Mouse (Mus musculus) adrenal gland, postnatal 10 days (tissue): ENCODE results near the gene Smyd3. TPM values are rescaled to one million over a fixed set of nuclear protein-coding genes. Genes with fewer than 3 reads are reported as not detected.
A peak's percentile ranks its signal among the peaks of the same experiment; 100 is the strongest.
"Not testable (repeated sequence)": the region's sequence is repeated elsewhere in the genome, so short reads cannot be mapped to it uniquely, and the experiment has no call there.

Source experiments
- DNase-seq: peaks from one replicate; pipeline ENCODE4 v3.0.0; 2021; ENCODE audit warnings: mixed read lengths
- total RNA-seq, 2 experiments: library from RNA; stranded (reverse); gene quantifications; 2 replicates each; pipeline ENCODE4 v1.2.3; 2021

Smyd3 gene
- total RNA-seq, 2 experiments from 2014 or later = 6.0 to 8.0 TPM

GRCm38 (mm10) chr1:179164219-179164618, 353.6 kb downstream of the Smyd3 start:
- DNase-seq = not testable (repeated sequence)

DNA sequence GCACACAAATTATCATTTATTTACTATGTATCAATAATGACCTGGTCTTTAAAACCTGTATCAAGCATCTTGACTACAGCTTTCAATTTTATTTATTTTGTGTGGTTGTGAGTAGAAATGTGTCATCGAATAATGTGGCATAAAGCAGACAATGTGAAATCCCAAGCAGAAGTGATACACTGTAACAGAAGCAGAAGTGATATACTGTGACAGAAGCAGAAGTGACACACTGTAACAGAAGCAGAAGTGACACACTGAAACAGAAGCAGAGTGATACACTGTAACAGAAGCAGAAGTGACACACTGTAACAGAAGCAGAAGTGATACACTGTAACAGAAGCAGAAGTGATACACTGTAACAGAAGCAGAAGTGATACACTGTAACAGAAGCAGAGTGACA, 355.1 kb downstream of the Smyd3 start:
- not testable (repeated sequence) for DNase-seq

GRCm38 (mm10) chr1:179161947-179162346, 355.9 kb downstream of the Smyd3 start:
- DNase-seq = no peak

- DNase-seq = no peak
Measured at GRCm38 (mm10) chr1:179160697-179161096, 357.1 kb downstream of the Smyd3 start.

DNA sequence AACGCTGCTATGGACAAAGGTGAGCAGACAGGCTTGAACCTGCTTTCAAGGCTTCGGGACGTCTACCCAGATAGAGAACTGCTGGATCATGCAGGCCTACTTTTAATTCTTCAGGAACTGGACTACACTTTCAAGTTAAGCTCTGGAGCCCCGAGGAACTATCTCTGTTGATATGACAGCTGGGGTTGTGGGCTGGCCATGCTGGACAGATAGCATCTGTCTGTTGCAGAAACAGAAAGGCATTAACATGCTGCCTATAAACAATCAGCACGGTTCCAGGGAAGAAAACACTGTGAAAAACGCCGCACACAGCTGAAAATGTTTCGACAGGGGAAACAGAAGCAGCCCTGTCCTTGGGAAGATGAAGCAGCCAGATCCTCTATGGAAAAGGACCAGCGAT, 365.5 kb downstream of the Smyd3 start:
- no peak for DNase-seq

DNA sequence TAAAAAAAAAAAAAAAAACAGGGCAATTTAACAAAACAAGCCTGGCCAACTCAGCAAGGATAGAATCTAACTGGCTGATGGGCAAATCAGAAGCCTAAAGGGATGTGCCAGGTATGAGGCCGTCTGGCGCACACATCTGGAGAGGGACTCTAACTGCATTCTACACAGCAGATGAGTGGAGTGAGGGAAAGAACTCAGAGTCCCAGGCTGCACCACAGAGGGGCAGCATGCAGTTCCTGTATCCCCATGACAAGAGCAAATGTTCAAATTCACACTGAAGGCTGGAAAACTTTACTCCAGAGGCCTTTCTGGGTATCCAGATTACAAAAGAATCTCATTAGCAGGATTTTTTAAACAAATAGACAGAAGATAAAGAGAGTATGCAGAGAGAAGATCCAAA, 366.6 kb downstream of the Smyd3 start:
- DNase-seq = no peak

GRCm38 (mm10) chr1:179149468-179150140, 368.2 kb downstream of the Smyd3 start:
- no peak for DNase-seq

DNA sequence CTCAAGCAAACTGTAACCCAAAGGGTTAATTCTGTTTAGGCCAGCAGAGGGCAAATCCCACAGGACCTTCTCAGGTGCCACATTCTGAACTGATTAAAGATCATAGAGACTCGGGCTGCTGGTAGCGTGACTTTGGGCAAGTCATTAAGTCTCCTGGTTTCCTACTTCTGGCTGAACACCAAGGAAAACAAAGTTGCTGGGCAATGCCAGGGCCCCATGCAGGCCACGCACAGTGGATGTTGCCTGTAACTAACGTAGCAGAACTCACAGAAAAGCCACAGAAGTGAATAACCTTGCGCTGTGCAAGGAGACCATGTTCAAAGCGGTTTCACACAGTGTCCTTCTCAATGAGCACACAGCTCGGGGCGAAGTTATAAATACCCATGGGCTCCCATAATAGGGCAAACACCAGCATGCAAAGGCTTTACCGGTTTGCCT, 371.1 kb downstream of the Smyd3 start:
- peak; percentile 28 for DNase-seq

DNA sequence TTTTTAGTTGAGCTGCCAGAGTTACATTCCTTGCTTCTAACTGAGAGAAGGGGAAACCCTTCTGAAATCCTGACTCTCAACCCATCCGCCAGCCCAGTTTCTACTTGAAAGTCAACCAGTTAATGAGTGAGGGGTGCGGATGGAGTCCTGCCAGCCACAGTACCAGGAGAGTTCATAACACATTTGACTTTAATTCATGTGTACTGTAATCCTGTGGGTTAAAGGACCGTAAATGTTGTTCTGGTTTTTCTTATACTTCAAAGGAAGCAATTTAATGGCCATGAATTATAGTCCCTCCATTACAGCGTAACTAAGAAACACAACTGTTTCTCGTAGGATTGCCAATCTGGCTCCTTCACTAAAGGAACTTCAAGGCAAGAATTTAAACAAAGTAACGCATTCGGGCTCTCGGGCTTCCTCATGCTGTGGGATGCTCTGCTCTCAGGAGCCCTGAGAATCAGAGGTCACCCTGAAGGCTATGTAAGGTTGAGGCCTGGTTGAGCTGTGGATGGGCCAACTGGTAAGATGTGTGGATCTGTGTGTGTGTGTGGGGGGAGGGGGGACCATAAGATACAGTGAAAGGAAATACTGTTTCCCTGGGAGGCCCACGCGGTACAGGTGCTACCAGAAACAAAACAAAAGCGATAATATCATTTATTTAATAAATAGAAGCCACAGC, 374.5 kb downstream of the Smyd3 start:
- DNase-seq = no peak

DNA sequence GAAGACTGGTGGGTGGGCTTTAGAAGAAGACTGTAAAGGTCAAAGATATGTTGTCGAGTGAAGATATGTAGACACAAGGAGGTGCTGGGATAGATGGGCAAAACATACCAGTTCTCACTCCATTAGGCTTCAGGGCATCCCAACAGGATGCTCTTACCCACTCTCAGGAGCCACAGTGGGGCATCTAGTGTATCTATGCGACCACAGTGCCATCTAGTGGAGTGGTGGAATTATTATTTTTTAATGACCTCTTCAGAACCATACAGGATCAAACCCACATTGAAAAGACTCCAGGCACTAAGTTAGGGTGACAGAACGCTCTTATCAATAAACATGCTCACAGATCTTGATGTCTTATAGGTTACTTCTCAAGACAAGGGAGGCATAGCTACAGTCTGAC, 375.7 kb downstream of the Smyd3 start:
- DNase-seq = peak; percentile 72

DNA sequence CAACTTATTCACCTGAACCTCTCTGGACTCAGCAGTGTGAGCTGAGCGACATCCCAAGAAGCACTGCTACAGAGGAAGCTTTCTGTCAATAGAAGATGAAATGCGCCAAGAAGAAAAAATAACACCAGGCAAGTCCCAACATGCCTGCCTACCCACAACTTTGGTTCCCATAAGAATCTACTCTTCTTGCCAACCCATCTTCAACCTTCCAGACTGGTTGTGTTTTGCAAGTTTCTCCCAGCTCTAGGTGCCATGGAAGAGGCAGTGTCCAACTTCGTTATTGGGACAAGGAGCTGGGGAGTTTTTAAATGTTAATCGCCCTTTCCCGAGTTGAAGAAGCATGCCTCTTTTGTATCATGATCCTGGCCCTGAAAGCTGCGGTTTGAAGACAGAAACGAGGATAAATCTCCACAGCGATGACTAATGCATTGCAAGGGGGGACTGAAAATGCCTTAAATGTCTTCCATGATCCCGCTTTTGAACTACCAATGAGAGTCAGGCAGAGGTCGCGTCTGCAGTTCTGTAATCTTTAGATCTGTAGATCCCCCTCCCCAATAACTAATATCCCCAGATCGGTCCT, 376.7 kb downstream of the Smyd3 start:
- DNase-seq = no peak

- DNase-seq = no peak
Measured at GRCm38 (mm10) chr1:179137145-179137477, 380.7 kb downstream of the Smyd3 start.

DNA sequence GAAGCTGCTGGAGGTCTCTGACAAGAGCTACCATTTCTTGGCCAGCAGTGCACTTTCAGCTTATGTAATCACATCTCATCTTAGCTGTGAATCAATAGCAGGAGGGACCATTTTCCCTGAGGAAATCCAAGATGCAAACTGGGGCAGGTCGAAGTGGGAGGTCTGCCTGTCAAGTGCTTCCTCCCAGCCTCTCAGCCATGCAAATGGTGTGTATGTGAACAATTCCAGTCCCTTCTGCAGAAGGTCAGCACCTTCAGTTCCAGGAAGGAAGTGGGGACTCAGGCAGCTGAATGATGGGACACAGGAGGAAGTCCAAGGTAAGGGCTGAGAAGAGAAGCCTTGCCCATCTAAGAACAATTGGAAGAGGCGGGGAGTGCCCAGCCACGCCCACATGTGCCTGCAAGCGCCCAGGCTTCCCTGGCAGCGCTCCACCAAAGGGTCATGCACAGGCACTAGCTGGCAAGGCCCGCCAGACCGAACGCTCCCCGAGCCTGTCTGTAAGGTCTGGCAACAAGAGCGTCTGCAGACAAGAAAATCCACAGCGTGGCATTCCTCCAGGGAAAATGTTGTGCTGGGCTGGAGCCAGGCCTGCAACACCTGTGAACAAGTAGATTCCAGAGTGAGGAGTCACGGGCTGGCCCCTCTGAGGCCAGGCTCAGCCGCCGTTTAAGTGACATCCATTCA, 381.2 kb downstream of the Smyd3 start:
- peak; percentile 67 for DNase-seq

DNA sequence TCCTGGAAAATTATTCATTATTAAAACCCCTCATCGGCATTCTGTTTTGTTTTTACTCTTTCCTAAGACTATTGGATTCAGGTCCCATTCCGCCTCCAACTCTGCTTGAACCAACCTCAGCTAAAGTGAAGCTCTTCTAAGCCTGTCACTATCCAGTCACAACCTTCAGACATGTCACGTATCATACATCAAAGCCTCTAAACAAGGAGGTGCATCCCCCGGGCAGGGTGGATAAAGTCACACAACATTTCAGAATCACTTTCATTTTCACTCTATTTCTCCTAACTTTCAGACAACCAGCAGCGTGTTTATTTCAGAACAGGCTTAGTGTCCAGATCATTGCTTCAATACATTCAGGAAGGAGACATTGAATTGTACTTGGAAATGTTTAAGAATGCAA, 387.8 kb downstream of the Smyd3 start:
- no peak for DNase-seq

GRCm38 (mm10) chr1:179126287-179126686, 391.6 kb downstream of the Smyd3 start:
- DNase-seq = no peak

DNA sequence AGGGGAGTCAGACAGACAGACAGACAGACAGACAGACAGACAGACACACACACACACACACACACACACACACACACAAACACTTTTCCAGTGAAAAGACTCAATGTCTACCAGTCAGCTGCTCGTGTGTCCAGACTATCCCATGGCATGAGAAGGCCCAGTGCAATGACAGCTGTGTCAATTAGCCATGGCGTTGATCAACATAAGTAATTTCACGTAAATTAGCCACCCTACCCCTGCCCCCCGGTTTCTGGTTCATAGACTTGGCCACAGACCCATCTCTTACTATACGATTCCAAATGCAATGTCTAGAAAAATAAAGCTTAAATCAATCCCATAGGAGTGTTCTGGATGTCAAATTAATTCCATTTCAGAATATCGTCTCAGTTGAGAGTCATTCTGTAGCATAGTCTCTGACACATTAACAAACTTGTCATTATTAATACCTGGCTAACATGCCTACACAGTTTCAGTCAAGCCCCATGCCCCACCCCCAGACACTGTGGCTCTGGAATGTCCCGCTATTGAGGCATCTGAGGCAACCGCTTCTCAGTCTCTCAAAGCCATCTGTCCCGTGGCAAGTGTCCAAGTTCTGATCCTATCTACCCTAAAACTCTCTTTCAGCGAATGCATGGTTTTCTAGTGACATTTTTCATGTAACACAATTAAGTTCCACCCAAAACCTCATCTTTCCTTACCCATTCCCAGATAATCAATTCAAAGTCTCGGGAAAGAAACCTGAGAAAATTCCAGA, 395.2 kb downstream of the Smyd3 start:
- no peak for DNase-seq

DNA sequence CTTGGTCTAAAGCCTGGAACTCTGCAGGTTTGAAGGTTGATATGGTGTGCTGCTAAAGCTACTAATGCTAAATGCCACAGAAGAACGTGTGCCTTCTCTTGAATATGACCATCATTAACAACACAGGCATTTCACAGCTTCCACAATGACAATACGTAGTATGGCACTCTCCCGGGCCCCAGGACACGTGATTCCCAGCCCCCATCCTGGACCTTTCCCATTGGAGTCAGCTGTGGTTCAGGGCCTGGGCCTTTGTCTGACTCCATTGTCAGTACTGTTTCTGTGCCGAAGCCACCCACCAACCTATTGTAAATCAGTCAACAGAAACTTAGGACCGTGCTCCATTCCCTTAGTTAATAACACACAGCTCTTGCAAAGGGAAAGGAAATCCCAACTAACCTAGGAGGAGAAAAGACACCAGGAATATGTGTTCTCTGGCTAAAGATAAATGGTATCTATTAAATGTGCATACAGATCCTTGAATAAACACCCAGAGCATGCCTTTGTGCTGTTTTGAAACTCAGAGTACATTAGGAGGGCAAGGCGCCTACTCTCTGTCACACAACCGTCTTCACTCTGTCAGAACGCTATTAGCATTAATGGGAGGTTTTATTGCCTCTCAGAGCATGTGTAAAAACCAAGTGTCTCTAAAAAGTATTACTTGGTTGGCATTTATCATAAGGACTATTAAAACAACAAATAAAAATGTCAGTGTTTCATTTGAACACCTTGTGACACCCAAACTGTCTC, 397.4 kb downstream of the Smyd3 start:
- DNase-seq = no peak

- DNase-seq = no peak
Measured at GRCm38 (mm10) chr1:179118673-179119072, 399.2 kb downstream of the Smyd3 start.

GRCm38 (mm10) chr1:179116729-179117663, 400.8 kb downstream of the Smyd3 start:
- no peak for DNase-seq

GRCm38 (mm10) chr1:179114833-179115495, 402.9 kb downstream of the Smyd3 start:
- no peak for DNase-seq
